Mouse (Mus musculus): Measurements from ENCODE around the gene Spata19. TPM values are rescaled to one million over a fixed set of nuclear protein-coding genes. Genes with fewer than 3 reads are reported as not detected.
A peak's percentile ranks its signal among the peaks of the same experiment; 100 is the strongest.

The Spata19 gene
- total RNA-seq (2022): not detected

GRCm38 (mm10) chr9:27396500-27396899 lies at the start of gene Spata19:
TSS of gene Spata19 (plus strand) at chr9:27396800.
- DNase-seq (ENCODE audit: low spot score in 2 of 2): no peak

GRCm38 (mm10) chr9:27353082-27353481 lies 43.5 kb upstream of the Spata19 start:
- no peak for DNase-seq (ENCODE audit: low spot score in 2 of 2)

GRCm38 (mm10) chr9:27357893-27358292 lies 38.7 kb upstream of the Spata19 start:
- DNase-seq (ENCODE audit: low spot score in 2 of 2): no peak

GRCm38 (mm10) chr9:27367231-27367630 lies 29.4 kb upstream of the Spata19 start:
- DNase-seq (ENCODE audit: low spot score in 2 of 2): no peak

- DNase-seq (ENCODE audit: low spot score in 2 of 2): no peak
Observed at GRCm38 (mm10) chr9:27369108-27369507, 27.5 kb upstream of the Spata19 start.

- DNase-seq (ENCODE audit: low spot score in 2 of 2): no peak
Observed at GRCm38 (mm10) chr9:27375746-27376145, 20.9 kb upstream of the Spata19 start.

- no peak for DNase-seq (ENCODE audit: low spot score in 2 of 2)
Observed at GRCm38 (mm10) chr9:27386951-27387350, 9.6 kb upstream of the Spata19 start.

- no peak for DNase-seq (ENCODE audit: low spot score in 2 of 2)
Observed at GRCm38 (mm10) chr9:27401169-27401568, 4.6 kb downstream of the Spata19 start.

GRCm38 (mm10) chr9:27409733-27410132 lies 13.1 kb downstream of the Spata19 start:
- no peak for DNase-seq (ENCODE audit: low spot score in 2 of 2)

- peak; percentile 6 to 40 for DNase-seq (ENCODE audit: low spot score in 2 of 2)
Observed at GRCm38 (mm10) chr9:27414058-27414460, 17.5 kb downstream of the Spata19 start.

GRCm38 (mm10) chr9:27424511-27424910 lies 27.9 kb downstream of the Spata19 start:
- no peak for DNase-seq (ENCODE audit: low spot score in 2 of 2)

GRCm38 (mm10) chr9:27428552-27428951 lies 32.0 kb downstream of the Spata19 start:
- no peak for DNase-seq (ENCODE audit: low spot score in 2 of 2)

- DNase-seq (ENCODE audit: low spot score in 2 of 2): no peak
Observed at GRCm38 (mm10) chr9:27433301-27433700, 36.7 kb downstream of the Spata19 start.

GRCm38 (mm10) chr9:27435936-27436335 lies 39.3 kb downstream of the Spata19 start:
- no peak for DNase-seq (ENCODE audit: low spot score in 2 of 2)

GRCm38 (mm10) chr9:27437391-27438061 lies 40.9 kb downstream of the Spata19 start:
- DNase-seq (ENCODE audit: low spot score in 2 of 2): no peak

- DNase-seq (ENCODE audit: low spot score in 2 of 2): no peak
Observed at GRCm38 (mm10) chr9:27449780-27450422, 53.3 kb downstream of the Spata19 start.

Other genes with a start within 250 kb of the Spata19 start
- gene Jam3, start 241.4 kb upstream of the Spata19 start, total RNA-seq (2022): 1 to 10 TPM; 4.6 to 7.1 (median 5.2) TPM
- 1 to 10 TPM in 3 of 4 experiments, under 1 TPM in 1; 0.67 to 1.4 (median 1.0) TPM for gene Igsf9b, start 97.6 kb upstream of the Spata19 start, total RNA-seq (2022)